Mouse (Mus musculus): ENCODE results near the gene Vamp8.

GRCm38 (mm10) chr6:72379377-72380130 is 10.9 kb downstream of the Vamp8 start:
- no peak for TF ChIP-seq CTCF (IDR thresholded peaks at IDR 0.05; ENCODE audit: insufficient read depth, low read length)
- TF ChIP-seq POLR2A (IDR thresholded peaks at IDR 0.05; ENCODE audit: borderline replicate concordance, extremely low read depth, low read depth, low read length) = no peak

Measured in lung, adult 2 months (tissue).